Mouse (Mus musculus): Measurements from ENCODE around the gene Brd4.

Brd4 gene

DNA sequence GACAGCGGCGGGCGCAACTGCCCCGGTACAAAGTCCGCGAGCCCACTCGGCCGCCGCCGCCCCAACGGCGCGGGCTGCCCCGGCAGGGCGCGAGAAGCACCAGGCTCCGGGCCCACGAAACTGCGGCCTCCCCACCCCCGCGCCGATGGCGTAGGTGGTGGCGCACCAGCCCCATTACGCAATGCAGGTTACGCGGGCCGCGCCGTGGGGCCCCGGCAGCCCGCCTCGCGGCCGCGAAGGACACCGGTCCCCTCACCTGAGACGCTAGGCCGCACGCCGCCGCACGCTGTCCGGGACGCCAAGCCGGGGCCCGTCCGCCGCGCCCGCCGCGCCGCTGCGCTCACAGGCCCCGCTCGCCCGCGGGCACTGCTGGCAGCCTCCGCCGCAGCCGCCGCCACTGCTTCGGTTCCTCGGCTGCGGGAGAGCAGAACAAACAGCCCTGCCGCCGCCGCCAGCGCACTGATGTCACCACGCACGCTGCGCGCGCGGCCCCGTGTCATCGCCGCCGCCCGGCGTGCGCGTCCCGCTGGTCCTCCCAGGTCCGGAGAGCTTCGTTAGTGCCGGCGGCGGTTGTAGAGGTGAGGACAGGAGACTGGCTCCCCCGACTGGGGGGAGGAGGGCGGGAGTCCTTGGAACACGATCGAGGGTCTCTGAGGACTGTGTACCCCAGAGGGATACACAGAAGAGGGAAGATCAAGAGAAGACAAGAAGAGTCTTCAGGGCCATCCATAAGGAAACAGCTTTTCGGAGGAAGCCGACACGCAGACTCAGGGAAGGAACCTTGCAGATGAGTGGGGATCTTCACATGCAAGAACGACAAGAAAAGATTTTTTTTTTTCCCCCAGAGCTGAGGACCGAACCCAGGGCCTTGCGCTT is at the start of gene Brd4:
Brd4 (minus strand) TSS at position 461 of the 876 bp plus-strand sequence.
- peak; percentile 83 to 88 for DNase-seq (ENCODE audit: low spot score in 2 of 2)

- no peak for DNase-seq (ENCODE audit: low spot score in 2 of 2)
These were observed 49.3 kb upstream of the Brd4 start for GRCm38 (mm10) chr17:32333675-32334303.

DNA sequence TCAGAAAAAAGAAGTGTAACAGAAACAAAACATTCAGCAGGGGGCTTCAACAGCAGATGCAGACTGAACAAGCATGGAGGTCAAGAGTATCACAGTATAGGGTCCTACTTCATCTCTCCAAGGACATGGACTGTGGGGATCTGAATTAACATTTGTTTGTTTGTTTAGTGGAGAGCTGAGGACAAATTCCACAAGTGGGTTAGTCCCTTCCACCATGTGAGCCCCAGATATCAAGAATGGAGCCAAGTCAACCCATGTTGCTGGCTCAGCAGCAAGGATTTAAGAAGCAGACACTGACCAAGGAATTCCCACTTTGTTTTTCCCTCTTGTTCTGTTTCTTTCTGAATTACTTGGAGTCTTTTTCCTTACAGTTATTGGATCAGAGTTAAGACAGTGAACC is 43.0 kb upstream of the Brd4 start:
- DNase-seq (ENCODE audit: low spot score in 2 of 2) = no peak

DNA sequence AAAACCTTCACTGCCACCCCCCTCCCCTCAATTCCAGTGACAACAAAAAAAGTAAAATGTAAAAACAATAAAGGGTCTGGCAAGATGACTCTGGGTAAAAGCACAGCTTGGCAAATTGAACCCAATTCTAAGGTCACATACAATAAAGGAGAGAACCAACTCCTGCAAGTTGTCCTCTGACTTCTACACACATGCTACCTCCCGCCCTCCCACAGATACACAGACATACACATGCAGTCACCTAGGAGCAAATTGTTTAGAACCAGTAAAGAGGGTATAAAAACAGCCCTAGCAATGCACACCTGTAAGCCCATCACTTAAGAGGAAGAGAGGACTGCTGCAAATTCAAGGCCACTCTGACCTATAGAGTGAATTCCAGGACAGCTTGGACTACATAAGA is 38.3 kb upstream of the Brd4 start:
- DNase-seq (ENCODE audit: low spot score in 2 of 2) = no peak

DNA sequence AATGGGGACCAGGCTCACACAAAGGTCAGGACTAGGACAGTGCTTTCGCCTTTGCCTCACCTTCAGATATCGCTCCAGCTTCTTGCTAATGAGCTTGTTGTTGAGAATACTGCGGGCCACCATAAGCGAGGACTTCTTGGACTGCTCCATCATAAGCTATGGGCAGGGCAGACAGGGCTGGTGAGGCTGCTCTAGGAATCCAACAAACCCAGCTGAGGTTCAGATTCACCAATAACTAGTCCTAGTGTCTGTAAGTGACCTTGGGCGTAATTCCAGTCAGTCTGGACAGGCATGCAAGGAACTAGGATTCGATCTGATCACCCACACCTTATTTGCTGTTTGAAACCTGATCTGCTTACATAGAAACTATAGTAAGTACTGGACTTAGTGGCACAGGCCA is 37.3 kb upstream of the Brd4 start:
- DNase-seq (ENCODE audit: low spot score in 2 of 2) = no peak

DNA sequence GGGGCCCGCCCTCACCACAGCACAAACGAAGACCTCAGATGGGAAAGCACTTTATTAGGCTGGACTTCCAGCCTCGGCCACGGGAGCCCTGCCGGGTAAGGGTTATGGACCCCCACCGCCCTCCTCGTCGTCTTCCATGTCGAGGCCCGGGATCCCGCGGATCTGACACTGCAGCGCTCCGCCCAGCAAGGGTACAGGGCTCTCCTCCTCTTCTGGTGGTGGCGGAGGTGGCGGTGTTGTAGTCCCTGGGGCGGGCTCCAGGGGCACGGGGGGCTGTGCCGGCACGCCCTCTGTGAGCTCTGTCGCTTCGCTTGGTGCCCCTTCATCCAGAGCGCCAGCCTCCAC is 36.8 kb upstream of the Brd4 start:
- no peak for DNase-seq (ENCODE audit: low spot score in 2 of 2)

DNA sequence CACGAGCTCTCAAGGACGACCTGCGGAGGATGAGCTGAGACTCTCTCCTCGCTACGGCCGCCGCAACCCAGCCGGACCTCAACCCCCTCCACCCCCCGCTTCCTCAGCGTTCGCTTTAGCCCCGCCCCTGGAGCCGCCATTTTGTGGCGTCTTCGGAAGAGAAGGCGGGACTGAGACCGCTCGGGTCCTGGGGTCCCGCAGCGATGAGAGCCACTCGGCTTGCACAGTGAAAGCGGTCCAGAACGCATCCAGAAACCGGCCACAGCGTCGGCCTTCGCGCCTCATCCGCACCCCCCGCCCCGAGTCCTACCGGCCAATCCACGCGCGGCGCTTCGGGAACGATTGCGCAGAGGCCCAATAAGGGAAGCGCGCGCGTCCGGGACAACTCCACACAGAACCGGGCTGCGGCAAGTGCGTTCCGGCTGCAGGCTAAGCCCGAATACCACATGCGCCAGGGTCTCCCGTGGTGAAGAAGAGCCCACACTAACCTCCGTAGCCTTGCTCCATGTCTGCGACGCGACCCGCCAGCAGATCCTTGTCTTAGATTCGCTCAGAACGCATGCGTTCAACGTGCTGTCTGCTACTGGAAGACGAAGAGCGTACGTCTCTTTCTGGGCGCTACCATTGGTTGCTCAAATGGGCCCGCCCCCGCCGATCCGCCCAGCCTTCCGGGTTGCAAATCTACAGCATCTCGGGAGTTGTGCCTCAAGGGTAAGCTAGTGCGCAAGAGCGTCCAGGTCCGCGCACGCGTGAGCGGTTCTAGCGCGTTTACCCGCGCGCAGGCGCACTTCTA is 36.3 kb upstream of the Brd4 start, which contains the start of gene Akap8:
Akap8 (minus strand) TSS at position 642 of the 793 bp plus-strand sequence.
- peak; percentile 90 to 98 for DNase-seq (ENCODE audit: low spot score in 2 of 2)

DNA sequence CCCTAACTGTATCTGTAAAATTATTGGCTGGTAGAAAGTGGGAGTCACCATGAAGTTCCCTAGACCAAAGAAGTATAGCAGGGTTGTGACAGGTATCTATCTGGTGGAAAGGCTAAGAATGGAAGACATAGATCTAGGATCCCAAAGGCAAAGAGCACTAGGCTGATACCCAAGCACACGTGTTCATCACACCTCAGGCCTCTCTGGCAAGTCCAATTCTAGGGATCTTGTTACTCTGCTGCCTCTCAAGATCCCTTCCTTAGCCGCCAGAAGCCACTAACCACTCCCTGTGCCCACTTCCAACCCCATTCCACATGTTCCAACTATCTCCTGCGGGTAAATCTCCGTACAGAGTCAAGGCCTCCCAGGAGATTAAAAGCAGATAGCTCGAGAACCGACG is 35.4 kb upstream of the Brd4 start:
- no peak for DNase-seq (ENCODE audit: low spot score in 2 of 2)

- no peak for DNase-seq (ENCODE audit: low spot score in 2 of 2)
These were observed 33.2 kb upstream of the Brd4 start for GRCm38 (mm10) chr17:32317708-32318107.

DNA sequence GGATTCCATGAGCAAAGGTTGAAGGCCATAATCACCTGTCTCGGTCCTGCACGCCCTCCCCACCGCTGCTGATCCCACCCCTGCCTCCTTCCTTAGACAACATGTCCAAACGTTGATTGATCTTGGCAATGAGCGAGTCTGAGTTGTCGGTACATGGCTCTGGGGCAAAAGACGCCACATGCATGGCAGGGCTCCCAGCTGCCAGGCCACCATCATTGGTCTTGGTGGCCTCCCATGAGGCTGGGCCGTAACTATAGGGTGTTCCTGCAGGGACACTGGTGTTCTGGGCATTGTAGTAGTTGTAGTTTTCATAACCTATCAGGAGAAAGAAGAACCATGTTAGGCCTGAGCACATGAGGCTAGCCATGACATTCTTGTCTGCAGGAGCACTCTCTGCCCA is 32.5 kb upstream of the Brd4 start:
- no peak for DNase-seq (ENCODE audit: low spot score in 2 of 2)

DNA sequence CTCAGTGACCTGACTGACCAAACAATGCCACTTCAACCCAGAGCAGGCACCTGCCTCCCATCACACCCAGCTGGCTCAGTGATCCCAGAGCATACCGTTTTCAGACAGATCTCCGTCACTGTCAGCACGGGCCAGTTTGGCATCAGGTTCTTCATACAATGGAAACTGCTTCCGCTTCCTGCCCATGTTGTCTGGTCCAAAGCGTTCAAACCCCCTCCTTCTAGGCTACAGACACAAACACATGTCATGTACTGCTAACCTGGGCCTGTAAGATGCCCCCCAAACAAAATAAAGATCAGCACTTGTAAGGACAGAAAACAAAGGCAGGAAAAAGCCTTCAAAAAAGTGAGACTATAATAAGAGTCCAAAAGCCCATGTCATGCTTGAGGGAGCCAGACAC is 31.0 kb upstream of the Brd4 start:
- no peak for DNase-seq (ENCODE audit: low spot score in 2 of 2)

DNA sequence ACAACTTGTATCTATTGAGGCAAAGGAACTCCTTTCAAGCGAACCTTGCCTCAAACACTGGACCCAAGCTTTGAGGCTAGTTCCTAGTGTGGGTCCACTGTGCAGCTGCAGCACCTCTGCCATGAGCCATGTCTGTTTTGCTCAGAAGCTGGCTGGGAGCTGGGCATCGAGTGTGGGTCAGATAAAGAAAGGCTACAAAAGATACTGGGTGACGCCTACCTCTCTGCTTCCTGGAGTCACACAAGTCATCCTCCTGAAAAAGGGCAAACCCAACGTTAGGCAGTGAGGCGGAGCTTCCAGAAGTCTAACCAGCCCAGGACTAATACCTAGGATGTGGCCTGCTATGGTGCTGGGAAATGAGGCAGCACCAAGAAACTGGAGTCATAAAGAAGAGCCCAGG is 29.4 kb upstream of the Brd4 start:
- no peak for DNase-seq (ENCODE audit: low spot score in 2 of 2)

- DNase-seq (ENCODE audit: low spot score in 2 of 2) = no peak
These were observed 28.3 kb upstream of the Brd4 start for GRCm38 (mm10) chr17:32312801-32313200.

- DNase-seq (ENCODE audit: low spot score in 2 of 2) = no peak
These were observed 23.4 kb upstream of the Brd4 start for GRCm38 (mm10) chr17:32307963-32308362.

GRCm38 (mm10) chr17:32298125-32298524 is 13.6 kb upstream of the Brd4 start:
- no peak for DNase-seq (ENCODE audit: low spot score in 2 of 2)

GRCm38 (mm10) chr17:32295901-32296300 is 11.4 kb upstream of the Brd4 start:
- DNase-seq (ENCODE audit: low spot score in 2 of 2) = no peak

DNA sequence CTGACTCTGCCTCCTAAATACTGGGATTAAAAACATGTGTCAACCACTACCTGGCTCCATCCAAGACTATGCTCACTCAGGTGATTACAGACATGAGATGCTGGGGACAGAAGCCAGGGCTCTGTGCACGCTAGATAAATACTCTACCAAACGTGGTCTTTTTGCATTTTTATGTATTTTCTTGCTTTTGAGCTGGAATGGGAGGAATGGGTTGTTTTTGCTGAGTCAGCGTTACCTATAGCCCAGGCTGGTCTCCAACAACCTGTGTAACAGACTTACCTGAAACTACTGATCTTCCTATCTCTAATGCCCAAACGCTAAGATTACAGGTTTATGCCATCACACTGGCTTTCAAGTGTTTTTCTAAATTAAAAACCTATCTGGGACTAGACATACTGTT is 10.6 kb upstream of the Brd4 start:
- no peak for DNase-seq (ENCODE audit: low spot score in 2 of 2)

GRCm38 (mm10) chr17:32285138-32285670 is 682 bp upstream of the Brd4 start:
- no peak for DNase-seq (ENCODE audit: low spot score in 2 of 2)

GRCm38 (mm10) chr17:32283771-32284221 is 726 bp downstream of the Brd4 start:
- DNase-seq (ENCODE audit: low spot score in 2 of 2) = peak; percentile 38 to 52

DNA sequence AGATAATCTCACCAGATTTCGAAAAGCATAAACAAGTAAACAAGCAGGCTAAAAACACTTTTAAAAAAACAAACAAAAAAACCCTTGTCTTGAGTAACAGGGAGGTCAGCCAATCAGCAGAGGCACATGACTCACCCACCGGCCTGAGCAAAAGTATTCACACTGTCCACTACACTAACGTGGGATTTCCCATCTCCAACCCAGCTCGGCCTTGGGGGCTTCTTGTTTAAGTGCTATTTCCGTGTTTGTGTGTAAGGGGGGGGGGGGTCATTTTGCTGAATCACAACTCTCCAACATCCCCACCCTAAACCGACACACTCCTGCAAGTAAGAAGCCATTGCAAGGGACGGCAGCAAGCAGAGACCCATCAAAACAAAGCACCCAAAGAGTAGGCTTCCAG is 1.2 kb downstream of the Brd4 start:
- peak; percentile 9 to 16 for DNase-seq (ENCODE audit: low spot score in 2 of 2)

DNA sequence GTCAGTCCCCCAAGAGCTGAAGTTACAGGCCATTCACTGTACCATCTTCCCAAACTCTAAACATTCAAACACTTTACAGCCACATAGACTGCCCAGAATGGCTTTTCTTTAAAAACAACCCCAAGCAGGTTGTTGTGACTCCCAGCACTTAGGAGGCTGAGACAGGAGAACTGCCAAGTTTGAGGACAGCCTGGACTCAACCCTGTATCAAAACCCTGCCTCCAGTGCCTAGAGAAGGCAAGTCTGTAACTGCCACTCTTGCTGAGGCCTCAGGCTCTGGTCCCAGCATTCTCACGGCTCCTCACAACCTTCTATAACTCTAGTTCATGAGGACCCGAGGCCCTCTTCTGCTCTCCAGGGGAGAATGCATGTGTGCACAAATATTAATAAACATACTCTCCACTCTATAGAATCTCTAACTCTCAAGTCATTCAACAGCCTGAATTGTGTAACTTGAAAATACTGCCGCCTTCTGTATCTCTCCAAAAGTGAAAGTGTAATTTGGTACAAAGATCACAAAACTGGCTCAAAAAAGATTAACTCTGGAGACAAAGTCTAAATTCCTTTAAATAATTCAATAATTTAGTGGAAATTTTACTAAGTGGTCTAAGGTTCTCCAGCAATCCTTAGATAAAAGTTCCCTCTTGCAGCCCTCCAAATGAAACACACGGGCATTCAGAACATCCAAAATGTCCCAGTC is 2.8 kb downstream of the Brd4 start:
- no peak for DNase-seq (ENCODE audit: low spot score in 2 of 2)

DNA sequence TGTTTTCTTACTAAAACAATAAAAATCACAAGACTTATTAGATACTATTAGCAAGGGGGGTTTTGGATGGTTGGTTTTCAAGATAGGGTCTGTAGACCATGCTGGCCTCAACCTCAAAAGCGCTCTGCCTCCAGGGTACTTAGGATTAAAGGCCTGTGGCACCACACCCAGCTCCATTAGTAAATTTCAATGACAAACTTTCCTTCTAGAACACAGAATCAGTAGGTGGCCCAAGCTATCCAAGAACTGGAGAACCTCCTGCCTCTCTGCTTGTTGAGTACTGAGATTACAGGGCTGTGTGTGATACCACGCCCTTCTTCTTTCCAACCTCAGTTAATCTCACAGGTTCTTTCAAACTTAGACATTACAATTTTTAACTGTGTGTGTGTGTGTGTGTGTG is 3.4 kb downstream of the Brd4 start:
- no peak for DNase-seq (ENCODE audit: low spot score in 2 of 2)
